Mouse (Mus musculus): Measurements from ENCODE around the gene Atp1b1.

The Atp1b1 gene

DNA sequence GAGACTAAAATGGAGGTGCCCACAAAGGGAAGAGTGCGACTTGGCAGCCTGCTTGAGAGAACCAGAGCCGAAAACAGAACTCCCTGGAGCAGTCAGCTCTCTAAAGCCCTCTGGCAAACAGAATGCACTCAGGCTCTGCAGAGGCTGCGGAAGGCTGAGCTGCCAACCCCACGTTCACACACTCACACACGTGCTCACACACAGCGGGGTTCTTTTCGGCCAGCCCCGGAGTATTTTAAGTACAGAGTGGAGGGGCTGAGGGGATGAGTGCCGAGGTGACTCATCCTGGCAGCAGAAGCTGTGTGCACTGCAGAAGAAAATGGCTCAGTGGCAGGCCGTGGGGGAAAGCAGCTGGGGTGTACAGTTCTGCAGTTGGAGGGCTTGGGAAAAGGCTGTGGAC is 3.6 kb upstream of the Atp1b1 start:
- peak in 1 of 2 experiments; percentile 9 for DNase-seq

DNA sequence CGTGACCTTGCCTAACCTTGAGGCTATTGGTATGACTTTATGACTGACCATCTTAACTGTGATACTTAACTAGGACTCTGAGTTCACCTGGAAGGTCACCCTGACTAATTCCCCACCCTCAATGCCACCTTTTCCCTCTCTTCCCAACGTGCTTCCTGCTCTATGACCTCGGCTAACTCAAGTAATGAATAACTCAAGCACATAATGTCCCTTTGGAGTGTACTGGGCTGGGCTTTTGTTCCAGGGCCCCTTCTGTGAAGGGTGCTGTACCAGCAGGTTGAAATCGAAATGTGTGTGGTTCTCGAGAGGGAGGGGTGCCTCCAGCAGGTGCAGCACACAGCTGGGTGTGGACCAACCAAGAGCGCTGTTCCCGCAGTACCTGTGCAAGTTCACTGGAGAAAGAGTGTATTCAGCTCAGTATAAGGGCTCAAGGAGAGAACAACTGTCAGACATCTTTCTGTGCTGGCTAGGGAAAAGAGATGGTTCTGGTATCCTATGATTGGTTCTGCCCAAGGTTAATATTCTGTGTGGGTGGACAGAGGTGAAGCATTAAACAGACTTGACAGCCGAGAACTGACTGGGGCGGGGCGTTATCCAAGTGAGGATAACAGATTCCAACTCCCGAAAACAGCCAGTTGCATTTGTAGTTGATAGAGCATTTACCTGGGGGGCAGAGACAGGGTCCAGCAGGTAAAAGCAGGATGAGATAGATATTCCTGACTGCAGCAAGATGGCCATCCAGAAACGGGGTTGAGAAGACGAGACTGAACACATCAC is 3.0 kb upstream of the Atp1b1 start:
- DNase-seq, result peak in 1 of 2 experiments; percentile 35

- DNase-seq, result no peak
Measured at GRCm38 (mm10) chr1:164459127-164459905, 1.2 kb upstream of the Atp1b1 start.

DNA sequence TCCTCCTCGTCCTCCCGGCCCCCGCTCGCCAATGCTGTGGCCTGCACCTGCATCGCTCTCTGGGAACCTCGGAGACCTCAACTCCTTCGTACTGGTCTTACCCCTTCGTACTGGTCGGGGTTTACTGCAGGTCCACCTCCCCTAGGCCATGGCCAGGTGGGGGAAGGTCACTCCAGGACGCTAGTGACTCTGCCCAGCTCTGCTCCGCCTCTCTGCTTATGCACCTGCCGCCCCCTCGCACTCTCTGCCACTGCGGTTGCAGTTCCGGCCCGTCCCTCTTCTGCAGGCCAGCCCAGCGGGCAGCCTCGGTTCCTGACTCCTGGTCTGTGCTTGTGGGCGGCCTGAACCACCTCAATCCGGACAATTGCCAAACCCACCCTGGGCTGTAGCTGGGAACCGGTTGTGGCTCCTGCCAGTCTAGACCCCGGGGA is 481 bp upstream of the Atp1b1 start:
- DNase-seq, result no peak

GRCm38 (mm10) chr1:164457531-164458244 is 467 bp downstream of the Atp1b1 start:
- DNase-seq, result peak; percentile 84 to 87

GRCm38 (mm10) chr1:164456731-164457130 is 1.4 kb downstream of the Atp1b1 start:
- peak; percentile 23 to 46 for DNase-seq

DNA sequence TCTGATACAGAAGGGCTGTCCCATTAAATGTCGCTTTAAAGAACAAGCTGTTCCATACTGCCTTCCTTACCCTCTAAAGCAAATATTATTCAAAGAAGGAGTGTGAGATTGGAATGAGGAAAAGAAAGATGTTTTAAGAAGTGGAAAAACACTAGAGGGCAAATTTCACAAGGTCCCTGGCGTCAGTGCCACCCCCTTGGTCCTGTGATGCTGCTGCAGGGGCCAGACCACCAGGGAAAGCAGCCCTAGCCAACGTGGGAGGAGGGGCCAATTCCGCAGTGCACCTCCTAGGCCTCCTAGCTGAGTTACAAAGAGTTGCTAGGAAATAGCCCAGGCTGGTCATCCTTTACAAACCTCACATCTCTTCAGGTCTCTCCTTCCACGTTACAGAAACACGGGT is 2.1 kb downstream of the Atp1b1 start:
- peak in 1 of 2 experiments; percentile 16 for DNase-seq

- peak; percentile 13 to 38 for DNase-seq
Measured at GRCm38 (mm10) chr1:164455614-164456013, 2.5 kb downstream of the Atp1b1 start.

DNA sequence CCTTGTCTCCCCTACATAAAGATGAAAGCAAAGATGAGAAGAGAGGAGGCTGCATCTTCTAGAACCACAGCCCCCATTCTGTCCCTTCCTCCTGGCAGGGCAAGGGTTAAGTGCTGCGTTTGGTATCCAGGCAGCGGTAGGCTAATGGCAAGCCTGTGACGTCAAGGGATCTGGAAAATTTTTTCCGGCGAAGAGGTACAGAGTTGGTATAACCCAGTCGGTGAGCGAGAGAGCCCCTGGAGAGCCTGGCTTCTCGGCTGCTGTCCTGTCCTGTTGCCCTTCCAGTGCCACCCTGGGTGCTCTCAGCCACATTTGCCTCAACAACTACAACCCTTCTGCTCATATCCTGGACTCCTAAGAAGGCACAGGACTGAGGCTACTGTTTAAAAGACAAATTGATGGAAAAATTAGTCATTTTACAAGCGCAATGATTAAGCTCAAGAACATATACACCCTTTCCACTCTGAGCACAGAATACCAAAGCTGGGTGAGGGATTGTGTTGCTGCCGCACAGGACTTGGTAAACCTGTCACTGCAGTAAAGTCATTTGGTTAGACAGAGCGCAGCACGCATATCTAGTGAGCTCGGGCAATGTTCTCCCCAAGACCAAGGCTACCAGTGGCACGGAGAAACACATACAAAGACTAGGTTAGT is 3.3 kb downstream of the Atp1b1 start:
- DNase-seq, result peak; percentile 21 to 35

DNA sequence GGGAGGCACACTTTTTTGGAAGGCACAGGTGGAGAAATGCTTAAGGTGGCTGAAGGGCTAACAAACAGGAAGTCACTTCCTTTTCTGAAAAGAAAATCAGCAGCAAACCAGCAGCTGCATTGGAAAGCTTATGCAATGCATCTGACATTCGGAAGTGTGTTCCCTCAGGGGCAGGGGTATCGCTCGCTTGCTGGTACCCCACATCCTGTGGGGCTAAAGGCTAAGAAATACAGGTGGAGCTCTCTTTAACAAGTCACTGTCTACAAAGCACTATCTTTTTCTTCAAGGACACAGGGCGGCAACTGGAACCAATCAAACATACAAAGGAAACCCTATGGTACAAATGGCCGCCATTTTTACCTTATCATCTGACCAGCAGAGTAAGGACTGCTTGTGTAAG is 4.4 kb downstream of the Atp1b1 start:
- peak; percentile 77 to 86 for DNase-seq

DNA sequence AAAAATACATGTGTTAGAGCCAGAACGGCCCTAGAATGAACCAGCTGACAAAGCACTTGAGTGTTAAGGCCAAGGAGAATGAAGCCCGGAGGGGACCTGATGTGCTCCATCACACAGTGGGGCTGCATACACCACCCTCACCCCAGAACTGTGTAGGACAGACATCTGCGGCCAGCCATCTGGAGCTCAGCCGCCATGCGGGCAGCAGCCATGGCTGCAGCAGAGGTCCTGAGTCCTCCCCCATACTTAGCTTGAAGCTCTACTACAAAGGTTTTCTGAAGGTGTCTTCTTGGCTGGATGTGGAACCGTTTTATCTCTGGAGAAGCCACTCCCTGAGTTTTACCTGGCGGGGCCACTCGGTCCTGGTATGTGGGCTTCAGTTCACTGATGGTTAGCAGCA is 5.0 kb downstream of the Atp1b1 start:
- peak in 1 of 2 experiments; percentile 36 for DNase-seq

- DNase-seq, result peak in 1 of 2 experiments; percentile 14
Measured at GRCm38 (mm10) chr1:164452580-164452979, 5.6 kb downstream of the Atp1b1 start.

DNA sequence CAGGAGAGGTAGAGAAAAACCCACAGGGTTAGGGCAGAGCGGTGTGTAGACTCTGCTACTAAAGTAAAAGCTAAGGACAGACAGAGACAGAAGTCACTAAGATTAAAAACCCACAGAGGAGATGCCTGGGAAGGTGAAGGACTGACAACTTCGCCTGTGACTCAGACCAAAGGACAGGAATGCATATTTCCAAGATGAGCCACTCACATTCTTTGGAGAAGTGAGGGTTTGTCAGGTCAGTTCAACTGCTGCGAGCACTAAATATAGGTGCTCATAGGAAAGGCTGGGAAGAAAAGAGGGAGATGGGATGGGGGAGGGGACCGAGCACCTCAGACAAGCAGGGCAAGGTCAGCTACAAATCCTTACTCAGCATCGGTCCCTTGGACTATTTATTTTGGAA is 6.8 kb downstream of the Atp1b1 start:
- no peak for DNase-seq

- DNase-seq, result no peak
Measured at GRCm38 (mm10) chr1:164450644-164451043, 7.5 kb downstream of the Atp1b1 start.

DNA sequence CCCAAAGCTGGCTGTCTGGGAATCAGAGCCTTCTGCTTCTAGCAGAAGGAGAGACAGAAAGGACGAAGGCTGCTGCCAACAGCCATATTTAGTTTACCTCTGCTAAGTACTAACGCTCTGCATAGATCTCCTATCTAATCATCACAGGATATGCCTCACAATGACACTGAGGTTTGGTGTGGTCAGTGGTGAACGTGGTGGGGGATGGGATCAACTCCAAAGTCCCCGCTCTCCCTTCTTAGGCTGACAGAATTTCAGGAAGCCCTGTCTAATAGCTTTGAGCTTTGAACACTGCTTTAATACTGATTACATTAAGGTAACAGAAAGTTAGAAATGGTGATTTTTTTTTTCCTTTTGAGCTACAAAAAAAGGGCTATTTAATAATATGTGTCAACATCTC is 7.9 kb downstream of the Atp1b1 start:
- DNase-seq, result no peak

- no peak for DNase-seq
Measured at GRCm38 (mm10) chr1:164449626-164450025, 8.5 kb downstream of the Atp1b1 start.

GRCm38 (mm10) chr1:164447521-164447920 is 10.6 kb downstream of the Atp1b1 start:
- DNase-seq, result no peak

DNA sequence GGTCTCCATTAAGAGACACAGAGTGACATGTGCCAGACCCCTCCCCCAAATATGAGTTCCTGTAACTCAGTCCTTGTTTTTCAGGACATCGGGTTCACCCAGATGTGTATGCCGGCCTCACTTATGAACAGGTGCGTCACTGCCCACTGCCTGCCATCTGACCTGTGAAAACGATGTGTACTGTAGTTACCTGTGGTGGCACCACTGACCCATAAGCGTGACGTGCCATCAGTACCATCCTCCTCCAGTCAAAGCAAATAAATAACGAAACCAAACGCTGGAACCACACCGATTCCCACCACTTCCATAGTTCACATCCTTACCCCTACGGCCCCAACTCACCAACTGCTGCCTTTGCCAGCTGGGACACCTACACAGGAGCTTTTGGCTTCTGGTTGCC is 11.6 kb downstream of the Atp1b1 start:
- no peak for DNase-seq

DNA sequence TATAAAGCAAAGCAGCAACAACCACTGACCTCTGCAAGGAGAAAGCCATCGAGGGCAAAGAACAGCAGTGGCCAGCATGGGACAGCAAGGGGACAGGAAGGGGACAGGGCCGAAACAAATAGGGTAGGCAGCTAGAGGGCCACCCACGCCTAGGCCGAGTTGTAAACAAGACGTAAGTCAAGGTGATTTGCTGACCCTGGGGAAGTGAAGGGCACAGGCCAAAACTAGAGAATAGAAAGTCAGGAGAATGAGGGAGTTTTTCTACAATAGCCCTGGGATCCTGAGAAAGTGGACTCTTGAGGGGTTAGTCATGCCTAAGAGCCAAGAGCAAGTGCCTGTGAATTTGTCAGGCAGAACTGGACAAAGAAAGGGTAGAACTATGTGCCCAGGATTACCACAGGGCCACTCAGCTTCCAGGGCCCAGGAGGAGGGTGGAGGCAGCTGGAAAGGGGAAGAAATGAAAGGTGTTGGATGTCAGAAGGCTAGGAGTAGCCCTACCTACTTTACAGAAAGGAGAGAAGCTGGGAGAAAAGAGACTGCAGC is 12.5 kb downstream of the Atp1b1 start:
- DNase-seq, result no peak

- no peak for DNase-seq
Measured at GRCm38 (mm10) chr1:164441408-164441974, 16.7 kb downstream of the Atp1b1 start.

GRCm38 (mm10) chr1:164440708-164441407 is 17.3 kb downstream of the Atp1b1 start:
- no peak for DNase-seq

Data from thymus, postnatal 36 days (tissue).